Mouse (Mus musculus): ENCODE measurements around the gene Cfb. TPM values are rescaled to one million over a fixed set of nuclear protein-coding genes. Genes with fewer than 3 reads are reported as not detected.
A peak's percentile ranks its signal among the peaks of the same experiment; 100 is the strongest.

The Cfb gene
- polyA plus RNA-seq, 1 experiment from 2014 or later, result 1.6 TPM

- Histone ChIP-seq H3K27me3 (replicated peaks; ENCODE audit: control insufficient read depth, insufficient read depth, low read length) (no peaks in the 10 kb centered on the region), H3K4me3 (ENCODE audit: low read length) (no peak overlapping the region), H3K27ac (ENCODE audit: low read depth, low read length) (no peak overlapping the region), H3K36me3 (ENCODE audit: control insufficient read depth, insufficient read depth, low read length) (no peaks in the 10 kb centered on the region), H3K9ac (ENCODE audit: low read depth, low read length) (no peak overlapping the region), H3K9me3 (ENCODE audit: control insufficient read depth, low read length) (no peaks in the 10 kb centered on the region), H3K4me1 (ENCODE audit: control insufficient read depth, insufficient read depth, low read depth, low read length) (no peaks in the 10 kb centered on the region), H3K4me2 (ENCODE audit: low read length) (no peak overlapping the region)
- WGBS, result 70% methylated on average over 7 of the region's 7 CpGs
- no peak for ATAC-seq
Measured at GRCm38 (mm10) chr17:34865981-34866380, 3.7 kb upstream of the Cfb start.

- no peak for ATAC-seq
- no peak overlapping the region for H3K27ac ChIP-seq (ENCODE audit: low read depth, low read length)
- H3K4me1 ChIP-seq (ENCODE audit: control insufficient read depth, insufficient read depth, low read depth, low read length), result no peaks in the 10 kb centered on the region
- H3K9ac ChIP-seq (ENCODE audit: low read depth, low read length), result no peak overlapping the region; the same call in 1 of the 2 replicates
- 69% methylated on average over 13 of the region's 13 CpGs for WGBS
- no peaks in the 10 kb centered on the region for H3K27me3 ChIP-seq (replicated peaks; ENCODE audit: control insufficient read depth, insufficient read depth, low read length)
- no peaks in the 10 kb centered on the region for H3K9me3 ChIP-seq (ENCODE audit: control insufficient read depth, low read length)
- H3K4me2 ChIP-seq (ENCODE audit: low read length), result no peak overlapping the region
- H3K4me3 ChIP-seq (ENCODE audit: low read length), result no peak overlapping the region
- H3K36me3 ChIP-seq (ENCODE audit: control insufficient read depth, insufficient read depth, low read length), result no peaks in the 10 kb centered on the region
Measured at GRCm38 (mm10) chr17:34861704-34862415, 458 bp downstream of the Cfb start.

- ATAC-seq, result no peak
- no peaks in the 10 kb centered on the region for H3K9me3 ChIP-seq (ENCODE audit: control insufficient read depth, low read length)
- H3K27me3 ChIP-seq (replicated peaks; ENCODE audit: control insufficient read depth, insufficient read depth, low read length), result no peaks in the 10 kb centered on the region
Measured at GRCm38 (mm10) chr17:34860514-34860913, 1.8 kb downstream of the Cfb start.

GRCm38 (mm10) chr17:34858670-34859069, 3.6 kb downstream of the Cfb start:
- WGBS, result 88% methylated on average over 4 of the region's 4 CpGs
- no peaks in the 10 kb centered on the region for H3K9me3 ChIP-seq (ENCODE audit: control insufficient read depth, low read length)
- no peak for ATAC-seq
- H3K27me3 ChIP-seq (replicated peaks; ENCODE audit: control insufficient read depth, insufficient read depth, low read length), result no peaks in the 10 kb centered on the region
- H3K9ac ChIP-seq (ENCODE audit: low read depth, low read length), result no peak overlapping the region
- no peak overlapping the region for H3K4me2 ChIP-seq (ENCODE audit: low read length)
- no peak overlapping the region for H3K27ac ChIP-seq (ENCODE audit: low read depth, low read length)
- no peak overlapping the region for H3K4me3 ChIP-seq (ENCODE audit: low read length)
- H3K4me1 ChIP-seq (ENCODE audit: control insufficient read depth, insufficient read depth, low read depth, low read length), result no peaks in the 10 kb centered on the region
- H3K36me3 ChIP-seq (ENCODE audit: control insufficient read depth, insufficient read depth, low read length), result peaks cover 14% of the 10 kb centered on the region

More at GRCm38 (mm10) chr17:34860514-34860913, 1.8 kb downstream of the Cfb start:
- H3K4me2 ChIP-seq (ENCODE audit: low read length), result no peak overlapping the region
- no peaks in the 10 kb centered on the region for H3K4me1 ChIP-seq (ENCODE audit: control insufficient read depth, insufficient read depth, low read depth, low read length)
- 82% methylated on average over 9 of the region's 9 CpGs for WGBS
- H3K36me3 ChIP-seq (ENCODE audit: control insufficient read depth, insufficient read depth, low read length), result 0 out of 2 replicates have a peak, but pooled peaks cover 2% of the 10 kb centered on the region
- no peak overlapping the region for H3K4me3 ChIP-seq (ENCODE audit: low read length)
- no peak overlapping the region for H3K9ac ChIP-seq (ENCODE audit: low read depth, low read length)
- H3K27ac ChIP-seq (ENCODE audit: low read depth, low read length), result no peak overlapping the region

GRCm38 (mm10) chr17:34855825-34856224, 6.5 kb downstream of the Cfb start:
- no peak overlapping the region for H3K9ac ChIP-seq (ENCODE audit: low read depth, low read length)
- no peaks in the 10 kb centered on the region for H3K9me3 ChIP-seq (ENCODE audit: control insufficient read depth, low read length)
- H3K4me2 ChIP-seq (ENCODE audit: low read length), result no peak overlapping the region
- H3K36me3 ChIP-seq (ENCODE audit: control insufficient read depth, insufficient read depth, low read length), result peaks cover 25% of the 10 kb centered on the region
- no peak overlapping the region for H3K27ac ChIP-seq (ENCODE audit: low read depth, low read length)
- H3K4me1 ChIP-seq (ENCODE audit: control insufficient read depth, insufficient read depth, low read depth, low read length), result peaks cover 11% of the 10 kb centered on the region
- no peak overlapping the region for H3K4me3 ChIP-seq (ENCODE audit: low read length)
- 41% methylated on average over 3 of the region's 3 CpGs for WGBS
- H3K27me3 ChIP-seq (replicated peaks; ENCODE audit: control insufficient read depth, insufficient read depth, low read length), result no peaks in the 10 kb centered on the region
- 0 out of 2 replicates have a peak, but pooled peaks have one; percentile 25 for ATAC-seq

GRCm38 (mm10) chr17:34854761-34855160, 7.6 kb downstream of the Cfb start:
- Histone ChIP-seq H3K9ac (ENCODE audit: low read depth, low read length) (no peak overlapping the region), H3K36me3 (ENCODE audit: control insufficient read depth, insufficient read depth, low read length) (peaks cover 25% of the 10 kb centered on the region), H3K4me2 (ENCODE audit: low read length) (no peak overlapping the region), H3K27ac (ENCODE audit: low read depth, low read length) (no peak overlapping the region), H3K4me3 (ENCODE audit: low read length) (no peak overlapping the region), H3K9me3 (ENCODE audit: control insufficient read depth, low read length) (no peaks in the 10 kb centered on the region), H3K27me3 (replicated peaks; ENCODE audit: control insufficient read depth, insufficient read depth, low read length) (no peaks in the 10 kb centered on the region), H3K4me1 (ENCODE audit: control insufficient read depth, insufficient read depth, low read depth, low read length) (peaks cover 13% of the 10 kb centered on the region)
- WGBS, result 89% methylated on average over 3 of the region's 3 CpGs
- ATAC-seq, result no peak

- WGBS, result 80% methylated on average over 8 of the region's 8 CpGs
- no peak for ATAC-seq
Measured at GRCm38 (mm10) chr17:34853511-34853910, 8.8 kb downstream of the Cfb start.

GRCm38 (mm10) chr17:34850517-34851125, 11.7 kb downstream of the Cfb start:
- Histone ChIP-seq H3K9me3 (ENCODE audit: control insufficient read depth, low read length) (no peaks in the 10 kb centered on the region), H3K27me3 (replicated peaks; ENCODE audit: control insufficient read depth, insufficient read depth, low read length) (no peaks in the 10 kb centered on the region), H3K4me3 (ENCODE audit: low read length) (peak overlapping the region; percentile 85), H3K4me2 (ENCODE audit: low read length) (peak overlapping the region; percentile 94), H3K4me1 (ENCODE audit: control insufficient read depth, insufficient read depth, low read depth, low read length) (peaks cover 19% of the 10 kb centered on the region), H3K36me3 (ENCODE audit: control insufficient read depth, insufficient read depth, low read length) (peaks cover 46% of the 10 kb centered on the region), H3K9ac (ENCODE audit: low read depth, low read length) (peak overlapping the region; percentile 90), H3K27ac (ENCODE audit: low read depth, low read length) (peak overlapping the region; percentile 62)
- ATAC-seq, result no peak; the same call in 1 of the 2 replicates
- WGBS, result 1% methylated on average over 25 of the region's 25 CpGs

More at GRCm38 (mm10) chr17:34853511-34853910, 8.8 kb downstream of the Cfb start:
- H3K4me2 ChIP-seq (ENCODE audit: low read length), result no peak overlapping the region
- H3K27me3 ChIP-seq (replicated peaks; ENCODE audit: control insufficient read depth, insufficient read depth, low read length), result no peaks in the 10 kb centered on the region
- H3K36me3 ChIP-seq (ENCODE audit: control insufficient read depth, insufficient read depth, low read length), result peaks cover 25% of the 10 kb centered on the region
- no peak overlapping the region for H3K27ac ChIP-seq (ENCODE audit: low read depth, low read length)
- H3K4me1 ChIP-seq (ENCODE audit: control insufficient read depth, insufficient read depth, low read depth, low read length), result peaks cover 19% of the 10 kb centered on the region
- H3K9ac ChIP-seq (ENCODE audit: low read depth, low read length), result no peak overlapping the region
- H3K4me3 ChIP-seq (ENCODE audit: low read length), result no peak overlapping the region
- H3K9me3 ChIP-seq (ENCODE audit: control insufficient read depth, low read length), result no peaks in the 10 kb centered on the region

GRCm38 (mm10) chr17:34849722-34850516, 12.4 kb downstream of the Cfb start, which contains the start of the genes Skiv2l and Nelfe:
Gene Skiv2l, minus strand, starts transcription at chr17:34850210.
Gene Nelfe, plus strand, starts transcription at chr17:34850391.
- H3K4me2 ChIP-seq (ENCODE audit: low read length), result peak within 1 kb of the TSS; percentile 94
- no peaks in the 10 kb centered on the region for H3K27me3 ChIP-seq (replicated peaks; ENCODE audit: control insufficient read depth, insufficient read depth, low read length)
- WGBS, result under 1% methylated on average over 52 of the region's 65 CpGs
- peak within 1 kb of the TSS; percentile 85 for H3K4me3 ChIP-seq (ENCODE audit: low read length)
- H3K9ac ChIP-seq (ENCODE audit: low read depth, low read length), result peak within 1 kb of the TSS; percentile 90
- ATAC-seq, result peak; percentile 98
- H3K9me3 ChIP-seq (ENCODE audit: control insufficient read depth, low read length), result no peaks in the 10 kb centered on the region
- peaks cover 45% of the 10 kb centered on the region for H3K36me3 ChIP-seq (ENCODE audit: control insufficient read depth, insufficient read depth, low read length)
- H3K27ac ChIP-seq (ENCODE audit: low read depth, low read length), result peak within 1 kb of the TSS; percentile 62
- H3K4me1 ChIP-seq (ENCODE audit: control insufficient read depth, insufficient read depth, low read depth, low read length), result peaks cover 19% of the 10 kb centered on the region

All from hindbrain, embryonic 16.5 days (tissue).